Mouse (Mus musculus): ENCODE measurements around the gene Mknk1. TPM values are rescaled to one million over a fixed set of nuclear protein-coding genes. Genes with fewer than 3 reads are reported as not detected.

Mknk1 gene
- total RNA-seq, 2 experiments from 2014 or later = 39.5 to 53.9 TPM

DNA sequence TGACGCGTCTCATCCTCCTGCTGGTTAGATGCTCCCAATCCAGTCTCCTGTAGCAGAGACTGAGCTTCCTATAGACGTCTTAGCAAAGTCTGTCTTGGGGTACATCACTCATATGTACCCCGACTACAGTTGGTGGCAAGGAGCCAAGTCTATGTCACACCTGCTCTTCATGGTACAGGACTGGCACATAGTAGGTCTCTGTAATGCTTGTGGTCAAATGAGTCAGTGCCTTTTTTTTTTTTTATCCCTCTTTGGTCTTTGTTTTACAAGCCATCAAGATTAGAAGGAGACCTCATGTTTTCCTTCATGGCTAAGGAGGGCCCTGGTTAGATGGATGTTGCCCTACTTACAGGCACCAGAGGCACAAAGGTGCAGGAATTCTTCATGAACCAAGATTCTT lies 1.8 kb downstream of the Mknk1 start:
- no peak for DNase-seq (ENCODE audit: extremely low spot score in 1 of 2, low spot score in 1 of 2)

DNA sequence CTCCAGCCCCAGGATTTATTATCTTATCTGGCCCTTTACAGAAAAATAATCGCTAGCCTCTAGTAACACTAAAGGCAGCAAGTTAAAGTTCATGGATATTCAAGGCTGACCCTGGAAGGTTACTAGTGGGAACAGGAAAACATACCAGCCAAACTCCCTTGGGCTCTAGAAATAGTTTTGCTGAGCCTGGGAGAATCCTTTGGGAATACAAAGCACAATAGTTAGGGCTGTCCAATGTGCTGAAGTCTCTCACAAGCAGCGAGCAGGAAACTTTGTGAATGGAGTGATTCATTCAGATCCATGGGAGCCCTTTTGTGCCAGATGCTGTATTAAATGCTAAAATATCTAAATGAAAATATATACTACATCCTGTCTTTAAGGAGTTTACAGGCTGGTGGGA lies 7.7 kb downstream of the Mknk1 start:
- no peak for DNase-seq (ENCODE audit: extremely low spot score in 1 of 2, low spot score in 1 of 2)

DNA sequence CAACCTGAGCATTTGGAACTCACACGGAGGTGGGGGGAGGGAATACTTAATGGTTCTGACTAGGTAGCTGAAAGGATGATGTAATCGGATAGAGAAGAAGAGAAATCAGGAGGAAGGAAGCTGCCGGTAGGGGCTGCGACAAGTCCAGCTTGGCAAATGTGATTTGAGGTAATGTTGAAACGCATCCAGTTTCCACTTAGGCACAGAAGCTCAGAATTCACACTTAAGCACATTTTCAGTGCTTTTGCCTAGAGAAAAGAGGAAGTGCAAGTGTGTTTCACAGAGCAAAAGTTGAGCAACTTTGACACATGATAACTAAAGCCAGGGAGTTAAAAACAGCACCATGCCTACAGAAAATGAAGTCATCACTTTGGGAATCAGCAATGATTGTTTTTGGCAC lies 8.4 kb downstream of the Mknk1 start:
- DNase-seq (ENCODE audit: extremely low spot score in 1 of 2, low spot score in 1 of 2) = no peak

DNA sequence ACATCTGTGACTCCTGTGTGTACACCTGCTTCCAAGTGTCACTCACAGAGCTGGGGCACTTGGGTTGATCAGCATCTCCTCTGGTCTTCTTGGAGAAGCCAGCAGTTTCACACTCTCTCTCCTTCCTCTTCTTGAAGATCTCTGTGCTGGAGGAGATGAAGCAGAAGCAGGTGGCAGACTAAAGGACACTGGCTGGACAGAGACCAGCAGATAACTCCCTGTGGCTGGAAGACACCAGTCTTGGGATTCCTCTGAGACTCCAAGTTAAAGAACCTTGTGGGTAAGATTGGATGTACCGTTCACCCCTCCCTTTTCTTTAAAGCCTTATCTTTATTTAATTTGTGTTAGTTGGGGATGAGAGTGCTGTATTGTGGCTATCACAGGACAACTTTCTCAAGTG lies 9.1 kb downstream of the Mknk1 start:
- no peak for DNase-seq (ENCODE audit: extremely low spot score in 1 of 2, low spot score in 1 of 2)

DNA sequence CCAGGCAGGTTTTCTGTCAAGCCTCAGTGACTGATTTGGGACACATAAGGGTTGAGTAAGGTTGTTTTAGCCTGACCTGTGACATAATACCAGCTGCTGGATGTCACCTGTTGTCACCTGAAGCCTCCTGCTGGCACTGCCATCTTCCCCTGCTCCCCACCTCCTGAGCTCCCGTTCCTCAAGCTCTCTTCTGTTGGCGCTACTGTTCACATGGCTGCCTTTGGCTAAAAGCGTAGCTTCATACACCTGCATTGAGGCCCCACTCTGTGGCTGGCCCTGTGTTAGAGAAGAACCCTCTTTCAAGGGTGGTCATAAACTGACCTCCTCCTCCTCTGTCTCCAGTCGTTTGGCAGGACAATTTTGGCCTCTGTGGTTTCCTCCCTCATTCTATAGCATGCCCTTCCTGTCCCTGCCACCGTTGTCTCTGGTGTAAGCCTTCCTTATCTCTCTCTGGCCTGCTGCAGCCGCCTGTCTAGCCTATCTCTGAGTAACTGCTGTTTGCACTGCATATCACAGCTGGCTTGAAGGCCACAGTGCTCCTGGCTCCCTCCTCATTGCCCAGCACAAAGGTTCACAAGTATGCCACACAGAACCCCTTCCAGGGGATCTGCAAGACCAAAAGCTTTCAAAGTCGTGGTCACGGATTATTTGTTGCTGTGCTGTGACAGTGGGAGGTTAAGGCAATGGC lies 10.1 kb downstream of the Mknk1 start:
- DNase-seq (ENCODE audit: extremely low spot score in 1 of 2, low spot score in 1 of 2) = no peak

DNA sequence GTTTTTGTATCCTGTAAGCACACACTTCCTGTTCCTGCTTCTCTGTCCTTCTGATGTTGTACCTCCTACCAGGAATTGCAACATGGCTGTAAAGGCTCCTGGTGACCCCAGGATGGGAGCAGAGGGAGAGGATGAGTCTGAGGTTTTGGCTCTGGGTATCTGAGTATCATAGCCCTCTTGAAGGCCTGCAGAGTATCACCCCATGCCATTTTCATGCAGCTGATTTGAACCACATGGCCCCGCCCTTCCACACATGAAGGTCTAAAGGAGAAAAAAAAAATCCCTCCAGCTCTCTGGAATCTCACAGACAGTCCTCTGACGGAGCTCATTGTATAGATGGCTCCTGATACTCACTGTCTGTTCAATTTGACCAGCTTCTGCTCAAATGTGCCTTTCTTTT lies 11.1 kb downstream of the Mknk1 start:
- no peak for DNase-seq (ENCODE audit: extremely low spot score in 1 of 2, low spot score in 1 of 2)

- DNase-seq (ENCODE audit: extremely low spot score in 1 of 2, low spot score in 1 of 2) = no peak
These were observed 11.6 kb downstream of the Mknk1 start for GRCm38 (mm10) chr4:115850631-115851030.

DNA sequence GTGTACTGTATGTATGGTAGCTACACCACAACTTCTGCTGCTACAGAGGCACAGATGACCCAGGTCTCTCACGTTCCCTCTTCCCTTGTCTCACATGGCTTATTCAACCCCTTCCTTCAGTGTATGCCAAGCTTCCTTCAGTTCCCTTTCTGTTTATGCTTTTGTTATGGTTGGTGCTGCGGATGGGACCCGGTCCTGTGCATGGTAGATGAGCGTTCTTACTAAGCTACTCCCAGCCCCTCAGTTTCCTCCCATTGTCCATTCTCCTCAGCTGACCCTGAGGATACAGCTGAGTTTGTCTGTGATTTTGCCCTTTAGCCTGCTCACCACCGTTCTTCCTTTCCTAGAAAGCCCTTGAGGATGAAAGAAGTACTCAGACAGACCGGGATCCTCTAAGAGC lies 12.6 kb downstream of the Mknk1 start:
- no peak for DNase-seq (ENCODE audit: extremely low spot score in 1 of 2, low spot score in 1 of 2)

GRCm38 (mm10) chr4:115855100-115855499 lies 16.1 kb downstream of the Mknk1 start:
- no peak for DNase-seq (ENCODE audit: extremely low spot score in 1 of 2, low spot score in 1 of 2)

GRCm38 (mm10) chr4:115855609-115856008 lies 16.6 kb downstream of the Mknk1 start:
- DNase-seq (ENCODE audit: extremely low spot score in 1 of 2, low spot score in 1 of 2) = no peak

DNA sequence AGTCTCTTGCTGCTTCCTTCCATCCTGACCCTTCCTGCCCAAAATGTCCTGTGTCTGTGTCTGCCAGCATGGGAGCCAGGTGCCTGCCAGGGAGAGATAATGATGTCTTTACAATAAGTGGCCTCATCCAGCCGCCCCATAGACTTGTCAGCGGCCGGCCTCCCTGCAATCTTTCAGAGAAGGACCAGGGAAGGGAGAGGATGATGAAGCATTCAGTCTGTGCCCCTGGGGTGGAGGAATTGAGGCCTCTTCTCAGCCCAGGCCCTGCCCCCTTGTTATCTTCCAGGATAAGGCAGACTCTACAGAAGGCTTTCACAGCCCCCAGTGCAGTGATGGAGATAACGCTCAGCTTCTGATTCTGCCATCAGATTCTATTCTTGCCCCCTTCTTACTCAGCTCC lies 17.3 kb downstream of the Mknk1 start:
- no peak for DNase-seq (ENCODE audit: extremely low spot score in 1 of 2, low spot score in 1 of 2)

DNA sequence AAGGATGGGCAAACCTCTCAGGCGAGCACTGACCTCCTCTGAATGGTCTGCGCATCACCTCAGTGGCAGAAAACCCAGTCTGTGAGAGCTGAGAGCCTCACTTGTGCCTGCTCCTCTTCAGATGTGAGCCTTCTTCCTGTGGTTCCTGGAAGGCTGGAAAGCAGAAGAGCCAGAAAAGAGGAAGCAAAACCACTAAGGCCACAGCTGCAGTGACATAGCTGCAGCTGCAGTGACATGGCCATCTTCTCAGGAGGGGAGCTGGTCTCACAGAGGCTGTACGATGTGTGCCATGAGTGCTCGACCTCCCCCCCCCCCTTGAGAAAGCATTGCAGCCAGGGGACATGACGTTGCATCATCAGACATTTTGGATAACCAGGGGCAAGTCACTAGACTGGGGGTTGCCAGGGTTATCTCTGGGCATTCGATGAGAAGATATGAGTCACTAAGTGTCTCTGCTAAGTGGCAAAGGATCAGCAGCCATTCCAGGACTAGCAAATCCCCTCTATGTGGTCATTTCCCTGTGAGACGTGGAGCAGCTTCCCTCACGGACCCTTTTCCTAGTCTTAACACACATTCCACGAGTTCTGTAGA lies 18.4 kb downstream of the Mknk1 start:
- DNase-seq (ENCODE audit: extremely low spot score in 1 of 2, low spot score in 1 of 2) = no peak

- DNase-seq (ENCODE audit: extremely low spot score in 1 of 2, low spot score in 1 of 2) = no peak
These were observed 24.4 kb downstream of the Mknk1 start for GRCm38 (mm10) chr4:115863352-115863751.

DNA sequence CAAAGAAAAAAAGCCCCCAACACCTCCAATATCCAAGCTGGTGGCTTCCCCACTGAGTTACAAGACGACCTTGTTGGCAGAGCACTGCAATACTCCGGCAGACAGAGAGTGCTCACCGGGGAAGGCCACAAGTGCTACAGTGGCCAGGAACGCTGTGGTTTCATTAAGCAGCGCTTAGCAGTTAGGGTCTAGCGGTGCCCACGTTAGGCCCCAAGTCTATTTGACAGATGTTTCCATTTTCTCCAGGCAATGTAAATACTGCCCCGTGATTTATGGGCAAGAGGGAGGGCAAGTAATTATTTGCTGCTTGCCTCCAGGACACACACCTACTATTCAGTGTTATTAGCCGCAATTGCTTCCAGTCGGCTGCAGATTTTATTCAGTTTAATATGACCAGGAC lies 24.9 kb downstream of the Mknk1 start:
- DNase-seq (ENCODE audit: extremely low spot score in 1 of 2, low spot score in 1 of 2) = no peak

DNA sequence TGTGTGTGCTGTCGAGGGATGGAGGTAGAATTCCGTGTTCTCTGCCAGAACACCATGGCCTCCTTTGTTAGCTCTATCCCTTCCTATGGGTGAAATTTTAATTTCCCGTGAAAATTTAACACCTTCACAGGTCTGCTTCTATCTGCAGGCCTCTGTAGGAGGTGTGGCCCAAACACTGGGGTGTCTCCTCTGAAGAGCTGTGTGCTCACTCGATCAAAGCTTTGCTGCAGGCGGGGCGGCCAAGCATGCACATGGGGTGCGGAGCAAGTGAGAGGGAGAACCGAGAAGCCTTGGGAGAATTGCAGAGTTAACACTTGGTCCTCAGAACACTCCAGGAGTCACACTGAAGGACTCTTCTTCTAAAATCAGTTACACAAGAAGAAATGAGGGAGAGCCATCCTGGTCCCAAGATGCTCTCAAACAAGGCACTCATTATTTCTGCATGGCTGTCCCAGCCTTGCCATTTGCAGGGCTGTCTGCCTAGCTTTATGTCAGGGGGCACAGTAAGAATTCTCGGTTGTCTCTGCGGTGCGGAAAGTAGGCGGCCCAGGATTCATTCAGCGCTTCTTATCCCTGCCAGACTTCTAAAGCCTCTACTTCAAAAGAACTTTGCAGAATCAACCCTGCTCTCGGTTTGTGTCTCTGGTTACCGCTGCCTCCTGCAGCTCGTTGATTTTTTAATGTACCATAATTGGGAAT lies 30.7 kb downstream of the Mknk1 start:
- no peak for DNase-seq (ENCODE audit: extremely low spot score in 1 of 2, low spot score in 1 of 2)

GRCm38 (mm10) chr4:115873231-115873630 lies 34.2 kb downstream of the Mknk1 start:
- DNase-seq (ENCODE audit: extremely low spot score in 1 of 2, low spot score in 1 of 2) = no peak

DNA sequence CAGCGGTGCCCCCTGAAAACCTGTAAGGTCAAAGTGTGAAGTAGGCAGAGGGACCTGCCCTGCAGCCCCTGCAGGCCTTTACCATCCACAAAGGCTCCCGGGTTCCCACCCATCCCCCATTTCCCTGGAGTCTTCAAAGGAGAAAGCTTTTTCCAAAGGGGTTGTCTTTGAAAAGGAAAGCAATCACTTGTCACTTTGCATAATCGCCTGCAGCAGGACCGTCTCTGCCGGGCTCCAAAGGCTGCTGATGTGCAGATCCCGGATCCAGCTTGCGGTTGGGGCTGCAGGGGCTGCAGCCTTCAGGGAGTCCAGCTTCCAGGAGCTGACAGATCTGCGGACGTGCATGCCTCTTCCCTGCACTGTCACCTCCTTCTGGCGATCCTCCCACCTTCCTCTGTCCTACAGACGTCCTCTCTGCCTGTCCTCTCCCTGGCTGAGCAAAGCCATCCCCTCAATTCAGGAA lies 39.2 kb downstream of the Mknk1 start:
- DNase-seq (ENCODE audit: extremely low spot score in 1 of 2, low spot score in 1 of 2) = no peak

DNA sequence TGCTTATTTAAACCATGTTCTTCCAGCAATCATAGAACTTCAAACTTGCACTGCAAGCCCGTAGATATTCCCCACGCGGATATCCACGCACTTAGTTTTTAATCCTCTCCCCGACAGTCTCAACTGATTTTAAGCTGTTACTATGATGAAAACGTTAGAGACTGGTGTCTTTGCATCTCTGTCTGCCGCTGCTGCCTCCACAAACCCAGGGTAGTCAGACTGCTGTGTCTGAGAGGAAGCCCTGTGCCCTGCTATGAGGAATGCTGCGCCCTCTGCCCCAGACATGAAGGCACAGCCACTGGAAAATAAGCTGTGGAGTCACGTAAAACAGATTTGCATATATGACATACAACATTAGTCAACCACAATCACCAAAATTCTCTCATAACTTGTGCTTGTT lies 39.8 kb downstream of the Mknk1 start:
- no peak for DNase-seq (ENCODE audit: extremely low spot score in 1 of 2, low spot score in 1 of 2)

GRCm38 (mm10) chr4:115881183-115881582 lies 42.2 kb downstream of the Mknk1 start:
- peak in 1 of 2 experiments; percentile 31 for DNase-seq (ENCODE audit: extremely low spot score in 1 of 2, low spot score in 1 of 2)

DNA sequence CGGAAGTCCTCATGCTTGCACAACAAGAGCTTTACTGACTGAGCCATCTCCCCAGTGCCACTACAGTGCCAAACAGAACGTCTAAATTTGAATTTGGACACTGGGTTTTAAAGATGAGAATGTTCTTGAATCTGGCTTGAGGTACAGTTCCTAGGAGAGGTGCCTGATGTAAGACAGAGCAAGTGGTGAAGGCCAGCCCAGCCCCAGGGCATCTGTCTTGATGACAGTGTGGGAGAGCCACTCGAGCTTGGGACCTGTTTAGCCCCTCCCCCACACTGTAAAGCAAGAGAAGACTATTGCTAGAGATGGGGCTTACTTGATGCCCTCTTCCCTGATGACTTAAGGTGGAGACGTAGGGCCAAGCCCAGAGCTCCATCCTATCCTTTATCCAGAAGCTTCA lies 43.2 kb downstream of the Mknk1 start:
- DNase-seq (ENCODE audit: extremely low spot score in 1 of 2, low spot score in 1 of 2) = no peak

- no peak for DNase-seq (ENCODE audit: extremely low spot score in 1 of 2, low spot score in 1 of 2)
These were observed 45.0 kb downstream of the Mknk1 start, which contains the start of gene Kncn for GRCm38 (mm10) chr4:115884022-115884421. Kncn (plus strand) TSS chr4:115884400.

GRCm38 (mm10) chr4:115885846-115886245 lies 46.8 kb downstream of the Mknk1 start:
- DNase-seq (ENCODE audit: extremely low spot score in 1 of 2, low spot score in 1 of 2) = no peak

All from layer of hippocampus, postnatal 25 days (tissue).